Mouse (Mus musculus) CH12.LX (cell line): ENCODE results near the gene Ism2.

ENCODE experiments used
- CHD1 ChIP-seq: IDR thresholded peaks from 2 replicates; pipeline ENCODE4 v1.6.1; 2012; ENCODE audit warnings: low read depth, low read length, improper control_type of control experiment, inconsistent platforms
- CTCF ChIP-seq, 2 experiments: IDR thresholded peaks in 1 of 2; conservative IDR thresholded peaks in 1 of 2; 2 replicates each; pipeline ENCODE4 v1.5.1; 2011 to 2012; ENCODE audit warnings: low read depth in 2 of 2, low read length in 2 of 2, improper control_type of control experiment in 1 of 2, inconsistent platforms in 1 of 2, mild to moderate bottlenecking in 1 of 2, moderate library complexity in 1 of 2
- E2F4 ChIP-seq: IDR thresholded peaks from 2 replicates; pipeline ENCODE4 v1.6.1; 2011; ENCODE audit warnings: low read depth, low read length, improper control_type of control experiment; ENCODE audit not compliant: insufficient replicate concordance
- EP300 ChIP-seq: IDR thresholded peaks from 2 replicates; pipeline ENCODE4 v1.6.1; 2011; ENCODE audit warnings: low read length, improper control_type of control experiment
- KAT2A ChIP-seq: IDR thresholded peaks from 2 replicates; pipeline ENCODE4 v1.6.1; 2012; ENCODE audit warnings: low read length, improper control_type of control experiment, inconsistent platforms; ENCODE audit not compliant: insufficient replicate concordance
- MAFK ChIP-seq: IDR thresholded peaks from 2 replicates; pipeline ENCODE4 v1.6.1; 2011; ENCODE audit warnings: low read length, improper control_type of control experiment; ENCODE audit not compliant: insufficient replicate concordance
- MAX ChIP-seq: IDR thresholded peaks from 2 replicates; pipeline ENCODE4 v1.6.1; 2011; ENCODE audit warnings: low read length, improper control_type of control experiment
- MYC ChIP-seq: IDR thresholded peaks from 2 replicates; pipeline ENCODE4 v1.6.1; 2011; ENCODE audit warnings: low read depth, mild to moderate bottlenecking, improper control_type of control experiment, low read length
- PAX5 ChIP-seq: IDR thresholded peaks from 2 replicates; pipeline ENCODE4 v1.6.1; 2012; ENCODE audit warnings: low read length, inconsistent platforms, mixed read lengths
- POLR2A ChIP-seq: IDR thresholded peaks from 2 replicates; pipeline ENCODE4 v1.6.1; 2011; ENCODE audit warnings: low read depth, mild to moderate bottlenecking, improper control_type of control experiment, low read length
- SIN3A ChIP-seq: IDR thresholded peaks from 2 replicates; pipeline ENCODE4 v1.6.1; 2012; ENCODE audit warnings: low read length, improper control_type of control experiment, inconsistent platforms

DNA sequence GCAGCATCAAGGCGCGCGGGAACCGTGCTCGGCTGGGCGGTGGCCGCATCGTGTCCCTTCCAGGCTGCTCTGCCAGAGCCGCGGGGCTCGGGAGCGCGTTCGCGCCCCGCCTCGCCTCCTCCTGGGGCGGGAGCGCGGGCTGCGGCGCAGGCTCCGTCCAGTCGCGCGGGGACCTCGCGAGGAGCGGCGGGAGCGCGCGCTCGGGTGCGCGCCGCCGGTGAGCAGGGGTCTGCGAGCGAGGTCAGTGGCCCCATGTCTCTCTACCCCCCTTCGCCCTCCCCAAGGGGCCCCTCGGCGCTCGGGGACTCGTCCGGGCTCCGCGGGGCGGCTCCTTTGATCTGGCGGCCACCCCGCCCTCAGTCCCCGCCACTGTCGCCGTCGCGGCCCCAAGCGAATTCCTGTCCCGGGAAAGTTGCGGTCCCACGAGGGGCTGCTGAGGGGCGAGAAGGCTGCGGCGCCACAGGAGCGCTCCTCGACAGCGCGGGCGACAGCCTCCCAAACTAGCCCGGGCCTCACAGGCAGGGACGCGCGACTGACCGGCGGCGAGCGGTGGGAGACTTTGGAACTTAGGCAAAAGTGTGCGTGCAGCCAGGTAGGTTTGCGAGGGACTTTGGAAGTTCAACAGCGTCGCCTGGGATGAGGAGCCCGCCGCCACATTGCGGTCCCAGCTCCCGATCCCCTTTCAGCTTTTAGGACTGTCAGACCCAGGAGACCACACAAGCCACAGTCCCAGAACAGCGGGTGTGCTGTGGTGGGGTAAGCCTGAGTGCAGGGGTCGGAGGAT is at the start of gene Ism2:
- TF ChIP-seq POLR2A: 0 out of 2 replicates have a peak, but pooled peaks have one; percentile 14
- TF ChIP-seq E2F4: no peak
- TF ChIP-seq CTCF (conservative IDR thresholded peaks at IDR 0.05 in 1 of 2, IDR thresholded peaks at IDR 0.05 in 1 of 2; ENCODE audit: low read depth in 2 of 2, low read length in 2 of 2): no peak
- no peak for TF ChIP-seq EP300
- TF ChIP-seq PAX5: no peak
- TF ChIP-seq MAX: no peak
- no peak for TF ChIP-seq MAFK
- TF ChIP-seq MYC: no peak
- no peak for TF ChIP-seq KAT2A
- no peak for TF ChIP-seq SIN3A
- no peak for TF ChIP-seq CHD1
